In genomic region chr13:117048541-117048971, GRCm38 (mm10) we compare ENCODE assay signal across 7 mouse cellular contexts. TPM values are rescaled to one million over a fixed set of nuclear protein-coding genes. Genes with fewer than 3 reads are reported as not detected.
DNase-seq lines count a peak whose midpoint lies in the region; ATAC-seq lines count a peak whose summit lies in the region.

No protein-coding gene starts in this region.

- intact Hi-C loops in heart, postnatal 25 days (cut with DNase I), result no loop called here

- peak; percentile 88 for DNase-seq in brain, adult 2 months (ENCODE audit: low read depth, low spot score)
- DNase-seq in layer of hippocampus, adult 9-11 months, result peak; percentile 89
- peak; percentile 62 for DNase-seq in right cerebral cortex, adult 18-20 months
- no peak for DNase-seq in adrenal gland, adult 18-20 months (ENCODE audit: low spot score in 2 of 2)
- DNase-seq in cerebellum, adult 9-10 months, result no peak
- DNase-seq in heart, postnatal 25 days (ENCODE audit: low spot score), result no peak

- peak; percentile 92 for ATAC-seq in CD4-positive, CD25-positive, alpha-beta regulatory T cell, adult 4 months

RNA-seq across cellular contexts. Expression of gene Parp8, which starts 23.2 kb away (rescaled TPM):
- polyA plus RNA-seq in CD4-positive, CD25-positive, alpha-beta regulatory T cell, adult 4 months (2017; shearing (Covaris generic)), result 10 to 100 TPM; 16.8 to 25.7 TPM
- total RNA-seq in adrenal gland, adult 18-20 months (2021), result 1 to 10 TPM; 8.6 to 9.2 TPM
- 10 to 100 TPM in 1 of 2 experiments, 1 to 10 TPM in 1; 8.7 to 10.3 TPM for total RNA-seq in heart, postnatal 25 days (2021)

Comparison
In these comparisons a context has a peak if more than half of its experiments do, and no peak if none do; other contexts are left out.
1. DNase-seq: peak in brain, adult 2 months (single experiment), layer of hippocampus, adult 9-11 months (single experiment) and right cerebral cortex, adult 18-20 months (single experiment); none in adrenal gland, adult 18-20 months (0 of 2), cerebellum, adult 9-10 months (single experiment) and heart, postnatal 25 days (single experiment).